Mouse (Mus musculus) G1E (cell line): ENCODE measurements around the gene Tarsl2.

Source experiments
- CTCF ChIP-seq: IDR thresholded peaks from 2 replicates; pipeline ENCODE4 v1.5.1; 2012; ENCODE audit warnings: low read depth, low read length, inconsistent platforms, mixed read lengths
- GATA1 ChIP-seq: IDR thresholded peaks from 2 replicates; pipeline ENCODE4 v1.6.1; 2012; ENCODE audit warnings: borderline replicate concordance, low read length, inconsistent platforms, mixed read lengths

GRCm38 (mm10) chr7:65691929-65692605 lies 47.4 kb downstream of the Tarsl2 start:
- TF ChIP-seq CTCF (no peak), GATA1 (no peak)
